Mouse (Mus musculus) cerebellum, adult 2 months (tissue): ENCODE data around the gene Fmo9.

Experiments
- CTCF ChIP-seq: fragments of 200-500 bp; IDR thresholded peaks from 2 replicates; pipeline ENCODE4 v1.5.1; 2011; ENCODE audit warnings: low read depth, mild to moderate bottlenecking, control low read depth, low read length, moderate library complexity, borderline replicate concordance; ENCODE audit not compliant: insufficient read depth
- POLR2A ChIP-seq: fragments of 200-500 bp; IDR thresholded peaks from 2 replicates; pipeline ENCODE4 v1.6.1; 2011; ENCODE audit warnings: low read length, control low read depth, borderline replicate concordance; ENCODE audit not compliant: insufficient read depth

GRCm38 (mm10) chr1:166730215-166730614, 48.6 kb upstream of the Fmo9 start:
- TF ChIP-seq POLR2A (no peak), CTCF (no peak)
